Mouse (Mus musculus): ENCODE data around the gene Vps26a.

DNA sequence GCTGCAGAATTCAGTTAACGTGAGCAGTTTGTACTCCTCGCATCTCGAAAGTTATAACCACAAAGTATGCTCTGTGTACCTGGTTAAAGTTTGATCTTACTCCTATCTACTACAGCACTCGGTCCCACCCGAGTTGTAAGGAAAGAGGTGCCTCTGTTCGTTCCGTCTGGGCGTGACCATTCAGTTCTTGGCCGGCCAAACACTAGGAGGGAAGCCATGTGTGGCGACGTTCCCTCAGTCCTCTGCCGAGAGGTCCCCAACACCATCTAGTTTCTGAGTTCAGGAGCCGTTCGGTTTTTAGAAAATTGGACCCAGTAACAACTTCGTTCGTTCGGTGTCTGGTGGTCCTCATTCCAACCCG is 36.3 kb downstream of the Vps26a start:
- TF ChIP-seq POLR2A (IDR thresholded peaks at IDR 0.05; ENCODE audit: low read depth, low read length) (no peak), CTCF (IDR thresholded peaks at IDR 0.05; ENCODE audit: extremely low read depth, insufficient read depth, insufficient read length, insufficient replicate concordance) (no peak)

Data from spleen, adult 2 months (tissue).